Mouse (Mus musculus): ENCODE data around the gene Vcam1.
A peak's percentile ranks its signal among the peaks of the same experiment; 100 is the strongest.

Vcam1 gene

DNA sequence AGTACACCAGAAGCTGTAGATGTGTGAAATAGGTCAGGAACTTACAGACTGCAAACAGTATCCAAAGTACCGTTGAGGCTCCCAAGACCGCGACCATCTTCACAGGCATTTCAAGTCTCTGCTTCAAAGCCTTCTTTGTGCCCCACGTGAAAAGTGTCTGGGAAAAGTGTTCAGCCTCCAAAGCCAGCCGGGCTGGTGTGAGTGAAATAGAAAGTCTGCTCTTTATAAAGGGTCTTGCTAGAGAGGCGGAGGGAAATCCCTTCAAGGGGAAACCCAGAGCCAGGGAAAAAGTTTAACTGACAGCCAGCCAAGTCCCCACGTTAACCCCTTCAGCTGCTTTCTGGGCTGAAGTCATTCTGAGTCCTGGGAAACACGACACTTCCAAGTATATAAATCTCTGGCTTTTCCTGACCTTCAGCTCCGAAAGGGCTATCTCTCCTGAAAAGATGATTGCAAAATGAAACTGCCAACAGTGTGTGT, at the start of gene Vcam1:
Gene Vcam1, minus strand, starts transcription at position 430 of the 480 bp plus-strand sequence.
- peak; percentile 53 for DNase-seq

DNA sequence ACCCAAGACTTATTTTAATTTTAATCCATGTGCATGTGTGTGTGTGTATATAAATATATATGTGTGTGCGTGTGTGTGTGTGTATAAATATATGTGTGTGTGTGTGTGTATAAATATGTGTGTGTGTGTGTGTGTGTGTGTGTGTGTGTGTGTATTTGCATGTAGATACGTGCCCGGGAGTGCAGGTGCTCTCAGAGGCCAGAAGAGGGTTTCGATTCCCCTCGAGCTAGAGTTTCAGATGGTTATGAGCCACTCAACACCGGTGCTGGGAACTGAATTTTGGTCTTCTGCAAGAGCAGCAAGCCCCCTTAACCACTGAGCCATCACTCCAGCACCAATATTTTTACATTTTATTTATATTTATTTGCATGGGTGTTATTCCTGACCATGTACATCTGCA, 45.6 kb upstream of the Vcam1 start:
- no peak for DNase-seq

- peak; percentile 38 for DNase-seq
These were observed 42.0 kb upstream of the Vcam1 start for GRCm38 (mm10) chr3:116171461-116171860.

GRCm38 (mm10) chr3:116168056-116168455, 38.6 kb upstream of the Vcam1 start:
- DNase-seq, result no peak

DNA sequence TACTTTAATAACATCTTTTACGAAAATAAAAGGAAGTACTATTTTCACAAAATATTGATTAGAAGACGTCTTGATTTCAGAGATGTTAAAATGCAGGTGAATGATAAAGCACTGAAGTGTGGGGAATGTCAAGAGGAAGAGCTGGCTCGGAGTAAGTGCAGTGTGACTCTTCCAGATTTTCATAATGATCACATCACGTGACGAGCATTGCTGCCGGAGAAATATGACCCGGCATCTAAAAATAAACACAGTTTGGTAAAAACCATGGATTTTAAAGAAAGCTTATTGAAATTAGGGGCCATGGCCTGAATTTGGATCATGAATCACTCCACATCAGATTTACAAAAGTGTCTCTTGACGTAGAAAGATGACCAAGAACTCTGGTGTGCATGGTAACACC, 36.8 kb upstream of the Vcam1 start:
- no peak for DNase-seq

GRCm38 (mm10) chr3:116165030-116165429, 35.5 kb upstream of the Vcam1 start:
- DNase-seq, result no peak

GRCm38 (mm10) chr3:116163517-116163916, 34.0 kb upstream of the Vcam1 start:
- DNase-seq, result no peak

GRCm38 (mm10) chr3:116162097-116162666, 32.7 kb upstream of the Vcam1 start:
- DNase-seq, result no peak

- DNase-seq, result no peak
These were observed 29.9 kb upstream of the Vcam1 start for GRCm38 (mm10) chr3:116159376-116159775.

DNA sequence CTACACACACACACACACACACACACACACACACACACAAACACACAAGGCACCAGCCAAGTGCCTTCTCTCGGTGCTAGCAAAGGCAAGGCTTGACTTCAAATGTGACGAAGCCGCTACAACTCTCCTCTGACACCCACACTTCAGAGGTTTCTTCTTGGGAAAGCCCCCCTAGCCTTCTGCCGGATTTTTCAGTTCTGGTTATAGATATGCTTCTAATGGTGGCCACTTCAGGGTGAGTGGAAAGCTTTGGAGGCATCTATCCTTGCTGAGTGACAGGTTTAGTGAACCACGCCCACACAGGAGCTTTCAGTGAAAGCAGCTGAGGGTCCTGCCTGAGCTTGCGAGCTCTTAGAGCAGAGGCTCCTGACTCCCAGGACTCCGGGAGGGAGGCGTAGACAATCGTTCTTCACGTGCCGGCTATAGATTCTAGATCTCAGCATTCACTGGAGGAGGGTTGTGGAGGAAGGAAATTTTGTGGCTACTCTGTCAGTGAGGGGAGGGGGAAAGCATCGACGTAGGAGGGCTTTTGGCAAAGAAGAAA, 28.0 kb upstream of the Vcam1 start:
- DNase-seq, result no peak

- no peak for DNase-seq
These were observed 20.7 kb upstream of the Vcam1 start for GRCm38 (mm10) chr3:116150056-116150632.

DNA sequence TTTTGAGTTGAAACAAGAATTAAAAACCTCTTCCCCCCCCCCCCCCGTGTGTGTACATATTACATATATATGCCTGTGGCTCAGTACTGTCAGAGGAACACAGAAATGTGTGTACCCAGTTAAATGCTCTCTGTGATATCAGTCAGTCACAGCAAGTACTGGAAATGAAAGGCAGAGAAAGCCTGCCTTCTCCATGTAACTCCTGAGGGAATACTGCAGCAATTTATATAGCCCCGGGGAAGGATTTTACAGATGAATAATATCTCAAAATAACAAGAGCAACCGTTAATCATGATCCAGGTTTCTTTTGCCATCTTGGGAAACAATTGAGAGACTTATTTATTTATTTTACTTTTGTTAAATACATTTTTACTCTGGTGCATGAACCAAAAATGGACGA, 19.6 kb upstream of the Vcam1 start:
- no peak for DNase-seq

GRCm38 (mm10) chr3:116148676-116149075, 19.2 kb upstream of the Vcam1 start:
- DNase-seq, result no peak

DNA sequence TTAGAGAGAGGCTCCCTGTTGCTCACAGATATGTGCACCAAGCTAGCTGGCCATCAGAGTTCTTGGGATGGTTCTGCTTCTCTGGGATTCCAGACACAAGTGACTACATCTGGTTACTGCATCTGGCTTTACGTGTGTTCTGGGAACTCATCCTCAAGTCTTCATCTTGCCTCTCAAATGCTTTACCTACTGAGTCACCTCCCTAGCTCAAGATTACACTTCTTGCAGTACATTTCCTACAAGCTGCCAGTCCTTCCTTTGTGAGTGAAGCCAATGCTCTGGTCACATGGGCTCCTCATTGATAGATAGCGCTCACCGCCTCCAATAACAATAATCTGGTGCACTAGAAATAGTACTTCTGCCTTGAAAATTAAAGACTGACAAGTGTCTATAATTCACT, 11.7 kb upstream of the Vcam1 start:
- DNase-seq, result no peak

DNA sequence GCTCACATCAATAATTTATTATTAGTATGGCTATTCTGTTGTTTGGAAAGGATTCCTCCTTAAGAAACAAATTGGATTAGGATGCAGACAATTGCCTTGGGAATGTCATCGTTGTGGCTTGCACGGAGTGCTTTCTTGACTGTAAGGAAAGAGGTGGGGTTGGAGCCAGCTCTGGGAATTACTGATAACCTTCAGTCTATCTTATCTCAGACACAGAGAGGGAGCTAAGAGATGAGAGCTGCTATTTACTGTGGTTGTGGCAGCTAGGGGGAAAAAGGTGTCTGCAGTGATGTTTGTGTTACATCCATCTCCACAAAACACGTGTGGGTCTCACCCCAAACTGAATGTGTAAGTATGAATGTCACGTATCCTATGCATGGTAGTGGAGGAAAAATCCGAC, 9.5 kb upstream of the Vcam1 start:
- DNase-seq, result no peak

DNA sequence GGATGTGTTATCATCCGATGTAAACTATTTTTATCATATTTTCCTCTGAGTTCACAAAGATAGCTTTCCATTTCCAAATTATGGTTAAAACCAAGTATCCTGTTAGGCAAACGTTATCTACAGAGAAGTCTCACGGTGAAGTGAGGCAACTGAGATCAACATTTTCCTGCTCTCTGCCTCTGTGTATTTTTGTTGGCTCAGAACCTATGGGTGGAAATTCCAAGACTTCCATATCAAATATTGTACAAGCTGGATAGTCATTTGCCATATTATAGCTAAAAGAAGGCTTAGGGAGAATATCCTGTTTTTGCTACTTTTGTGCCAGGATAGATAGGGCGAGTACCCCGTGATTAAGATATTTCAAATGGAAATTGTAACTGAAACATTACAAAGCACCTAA, 8.6 kb upstream of the Vcam1 start:
- no peak for DNase-seq

GRCm38 (mm10) chr3:116133363-116133762, 3.9 kb upstream of the Vcam1 start:
- DNase-seq, result no peak

- DNase-seq, result no peak
These were observed 1.2 kb upstream of the Vcam1 start for GRCm38 (mm10) chr3:116130711-116131110.

- DNase-seq, result no peak
These were observed 530 bp upstream of the Vcam1 start for GRCm38 (mm10) chr3:116129841-116130595.

DNA sequence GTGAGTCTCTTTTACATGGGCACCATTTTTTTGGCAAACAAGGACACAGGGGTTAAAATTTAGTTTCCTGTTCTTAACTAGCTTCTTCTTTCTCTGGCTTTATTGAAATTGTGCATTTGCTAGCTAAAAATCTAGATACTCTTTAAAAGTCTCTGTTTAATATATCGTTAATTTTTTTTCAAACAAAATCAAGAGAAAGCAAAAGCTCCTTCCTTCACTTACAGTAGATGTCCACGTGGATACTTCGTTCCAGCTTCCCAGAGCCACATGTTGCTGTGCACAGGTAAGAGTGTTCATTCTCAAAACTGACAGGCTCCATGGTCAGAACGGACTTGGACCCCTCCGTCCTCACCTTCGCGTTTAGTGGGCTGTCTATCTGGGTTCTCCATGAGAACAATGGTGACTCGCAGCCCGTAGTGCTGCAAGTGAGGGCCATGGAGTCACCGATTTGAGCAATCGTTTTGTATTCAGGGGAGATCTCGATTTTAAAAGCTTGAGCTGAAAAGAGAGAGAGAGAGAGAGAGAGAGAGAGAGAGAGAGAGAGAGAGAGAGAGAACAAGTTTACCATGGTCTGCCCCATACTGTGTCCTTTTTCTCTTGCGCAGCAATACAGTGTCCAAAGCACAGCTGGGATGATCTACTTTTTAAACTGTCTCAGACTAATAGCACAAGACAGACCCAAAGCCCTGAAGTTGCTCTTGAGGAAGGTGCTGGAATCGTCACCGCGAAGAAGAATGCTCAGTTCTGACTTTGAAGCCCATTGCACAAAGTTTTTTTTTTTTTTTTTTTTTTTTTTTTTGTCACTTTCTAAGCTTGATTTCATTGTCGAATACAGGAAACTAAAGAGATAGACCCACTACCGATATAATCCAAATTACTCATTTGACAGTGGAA, 930 bp downstream of the Vcam1 start:
- DNase-seq, result no peak

- no peak for DNase-seq
These were observed 1.7 kb downstream of the Vcam1 start for GRCm38 (mm10) chr3:116127836-116128235.

- no peak for DNase-seq
These were observed 2.2 kb downstream of the Vcam1 start for GRCm38 (mm10) chr3:116127281-116127680.

Measured in kidney, adult 9 months (tissue).